Mouse (Mus musculus) MN1 (cell line): ENCODE results near the gene Fads3.

Experiments used
- DNase-seq: peaks from one replicate; pipeline ENCODE4 v3.0.0-alpha.2; 2016; ENCODE audit warnings: low spot score

Gene Fads3

GRCm38 (mm10) chr19:10021981-10022380, 19.4 kb upstream of the Fads3 start:
- DNase-seq = no peak

GRCm38 (mm10) chr19:10022414-10023303, 18.7 kb upstream of the Fads3 start:
- DNase-seq = peak; percentile 44

- DNase-seq = no peak
Measured at GRCm38 (mm10) chr19:10023304-10023758, 18.0 kb upstream of the Fads3 start.

- DNase-seq = no peak
Measured at GRCm38 (mm10) chr19:10025169-10025875, 16.0 kb upstream of the Fads3 start.

- no peak for DNase-seq
Measured at GRCm38 (mm10) chr19:10029746-10030145, 11.6 kb upstream of the Fads3 start.

GRCm38 (mm10) chr19:10033211-10033973, 8.0 kb upstream of the Fads3 start:
- DNase-seq = peak; percentile 60

- DNase-seq = no peak
Measured at GRCm38 (mm10) chr19:10034356-10034755, 7.0 kb upstream of the Fads3 start.

GRCm38 (mm10) chr19:10034785-10035447, 6.5 kb upstream of the Fads3 start:
- DNase-seq = peak; percentile 73

- no peak for DNase-seq
Measured at GRCm38 (mm10) chr19:10037534-10037933, 3.8 kb upstream of the Fads3 start.

- no peak for DNase-seq
Measured at GRCm38 (mm10) chr19:10038364-10038763, 3.0 kb upstream of the Fads3 start.

GRCm38 (mm10) chr19:10038910-10039309, 2.5 kb upstream of the Fads3 start:
- DNase-seq = peak; percentile 20

- no peak for DNase-seq
Measured at GRCm38 (mm10) chr19:10039615-10040014, 1.8 kb upstream of the Fads3 start.

GRCm38 (mm10) chr19:10040866-10041387, 442 bp upstream of the Fads3 start:
- DNase-seq = no peak

- DNase-seq = peak; percentile 56
Measured at GRCm38 (mm10) chr19:10042232-10042631, 863 bp downstream of the Fads3 start.

- no peak for DNase-seq
Measured at GRCm38 (mm10) chr19:10042816-10043215, 1.4 kb downstream of the Fads3 start.

GRCm38 (mm10) chr19:10043643-10044042, 2.3 kb downstream of the Fads3 start:
- peak; percentile 87 for DNase-seq

- DNase-seq = no peak
Measured at GRCm38 (mm10) chr19:10045707-10046106, 4.3 kb downstream of the Fads3 start.

- no peak for DNase-seq
Measured at GRCm38 (mm10) chr19:10046346-10046745, 5.0 kb downstream of the Fads3 start.

- DNase-seq = no peak
Measured at GRCm38 (mm10) chr19:10046983-10047382, 5.6 kb downstream of the Fads3 start.

GRCm38 (mm10) chr19:10049533-10049932, 8.2 kb downstream of the Fads3 start:
- no peak for DNase-seq

GRCm38 (mm10) chr19:10050438-10050837, 9.1 kb downstream of the Fads3 start:
- DNase-seq = no peak
